Mouse (Mus musculus) heart, embryonic 16.5 days (tissue): ENCODE results near the gene Fdps. TPM values are rescaled to one million over a fixed set of nuclear protein-coding genes. Genes with fewer than 3 reads are reported as not detected.
"Not testable (repeated sequence)": the region's sequence is repeated elsewhere in the genome, so short reads cannot be mapped to it uniquely, and the experiment has no call there.

Experiments
- ATAC-seq: fragments of 200-750 bp; cut with Nextera tagmentation; replicated peaks from 2 replicates; pipeline ENCODE4 v1.8.0; 2017; ENCODE audit warnings: moderate number of reproducible peaks; ENCODE audit not compliant: insufficient read depth, low FRiP score; ENCODE audit errors: extremely low read depth
- H3K27ac ChIP-seq: fragments of 300-500 bp; sonication (generic); 2 replicates; pipeline ENCODE4 v1.5.1; 2014; ENCODE audit warnings: mild to moderate bottlenecking, low read length, control low read depth, moderate library complexity
- H3K27me3 ChIP-seq: fragments of 300-500 bp; sonication (generic); 2 replicates; pipeline ENCODE4 v1.6.1; 2014; ENCODE audit warnings: low read length, mixed read lengths; ENCODE audit not compliant: control insufficient read depth, insufficient read depth
- H3K36me3 ChIP-seq: fragments of 300-500 bp; sonication (generic); 2 replicates; pipeline ENCODE4 v1.6.1; 2014; ENCODE audit not compliant: control insufficient read depth, insufficient read depth
- H3K4me1 ChIP-seq: fragments of 300-500 bp; sonication (generic); 2 replicates; pipeline ENCODE4 v1.6.1; 2014; ENCODE audit warnings: low read length, mixed read lengths; ENCODE audit not compliant: control insufficient read depth, insufficient read depth
- H3K4me2 ChIP-seq: fragments of 300-500 bp; sonication (generic); 2 replicates; pipeline ENCODE4 v1.6.1; 2014; ENCODE audit warnings: low read depth, mild to moderate bottlenecking, control low read depth, low read length
- H3K4me3 ChIP-seq: fragments of 300-500 bp; sonication (generic); 2 replicates; pipeline ENCODE4 v1.5.1; 2014; ENCODE audit warnings: mild to moderate bottlenecking, control low read depth, low read length
- H3K9ac ChIP-seq: fragments of 300-500 bp; sonication (generic); 2 replicates; pipeline ENCODE4 v1.6.1; 2014; ENCODE audit warnings: low read length, control low read depth
- H3K9me3 ChIP-seq: fragments of 300-500 bp; sonication (generic); replicated peaks from 2 replicates; pipeline ENCODE4 v1.6.1; 2016; ENCODE audit warnings: low read length; ENCODE audit not compliant: control insufficient read depth
- WGBS: fragments of 180-500 bp; shearing (Covaris S2); extraction: QIAGEN DNeasy Blood & Tissue Kit; methylation state at CpG from one replicate; pipeline ENCODE4 v1.1.7; 2014; 5-methylcytosine and 5-hydroxymethylcytosine counted together
- polyA plus RNA-seq: library from polyadenylated mRNA; unstranded; fragments of >200 nt; fragmentation: Nextera tagmentation; extraction: Ambion mirVana; gene quantifications from 2 replicates; pipeline ENCODE4 v1.2.1, GENCODE M21; 2015

The Fdps gene
- polyA plus RNA-seq, 1 experiment from 2014 or later = 116 TPM

DNA sequence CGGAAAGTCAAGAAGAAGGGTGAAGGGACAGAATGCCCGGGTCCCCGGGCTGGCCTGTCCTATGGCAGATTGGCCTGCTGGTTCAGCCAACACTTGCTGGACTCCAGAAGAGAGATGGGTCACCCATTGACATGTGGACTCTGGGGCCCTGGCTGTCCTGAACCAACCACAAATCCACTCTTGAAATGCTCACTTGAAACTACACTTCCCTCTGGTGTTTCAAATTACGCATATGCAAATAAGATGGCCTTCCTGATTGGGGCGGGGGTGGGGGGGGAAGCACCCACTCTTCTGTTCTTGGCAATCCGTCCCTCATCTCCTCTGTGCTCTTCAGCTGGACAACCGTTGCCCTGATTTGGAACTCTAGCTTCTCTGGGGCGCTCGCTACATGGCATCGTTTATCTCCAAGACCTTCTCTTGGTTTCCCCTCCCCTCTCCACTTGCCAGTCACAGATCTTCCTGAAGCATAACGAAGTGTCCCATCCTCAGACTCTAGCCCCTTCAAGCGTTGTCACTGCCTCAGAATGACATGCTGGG, 17.0 kb downstream of the Fdps start:
- H3K27me3 ChIP-seq = peaks cover 2% of the 10 kb centered on the region; the same call in 1 of the 2 replicates
- H3K9me3 ChIP-seq = no peaks in the 10 kb centered on the region
- no peak for ATAC-seq
- 83% methylated on average over 12 of the region's 12 CpGs for WGBS
- H3K27ac ChIP-seq = no peak overlapping the region
- H3K4me3 ChIP-seq = no peak overlapping the region
- H3K36me3 ChIP-seq = peaks cover 2% of the 10 kb centered on the region
- H3K9ac ChIP-seq = no peak overlapping the region
- no peak overlapping the region for H3K4me2 ChIP-seq
- H3K4me1 ChIP-seq = peaks cover 9% of the 10 kb centered on the region; the same call in 1 of the 2 replicates

DNA sequence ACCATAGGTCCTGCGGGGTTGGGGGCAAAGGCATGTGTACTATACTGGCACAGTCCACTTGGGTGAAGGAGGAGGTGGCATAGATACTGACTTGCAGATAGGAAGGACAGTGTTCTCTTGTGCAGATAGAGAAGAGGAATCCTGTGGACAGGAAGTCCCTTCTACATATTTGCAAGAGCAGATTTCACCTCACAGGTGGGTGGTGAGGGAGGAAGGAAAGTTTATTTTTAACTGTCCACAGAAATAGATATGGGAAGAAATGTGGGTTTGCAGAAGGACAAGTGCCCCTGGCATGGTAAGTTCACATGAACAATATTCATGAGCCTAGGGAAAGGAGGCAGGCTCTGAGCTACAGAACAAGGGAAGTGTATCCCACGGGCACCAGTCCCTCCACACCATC, 17.6 kb downstream of the Fdps start:
- no peak for ATAC-seq
- WGBS = 65% methylated on average over 2 of the region's 2 CpGs
- peaks cover 8% of the 10 kb centered on the region for H3K36me3 ChIP-seq
- H3K27ac ChIP-seq = no peak overlapping the region
- H3K9me3 ChIP-seq = no peaks in the 10 kb centered on the region
- H3K27me3 ChIP-seq = peaks cover 2% of the 10 kb centered on the region; the same call in 1 of the 2 replicates
- peaks cover 8% of the 10 kb centered on the region; the same call in 1 of the 2 replicates for H3K4me1 ChIP-seq
- no peak overlapping the region for H3K4me3 ChIP-seq
- no peak overlapping the region for H3K9ac ChIP-seq
- no peak overlapping the region for H3K4me2 ChIP-seq

DNA sequence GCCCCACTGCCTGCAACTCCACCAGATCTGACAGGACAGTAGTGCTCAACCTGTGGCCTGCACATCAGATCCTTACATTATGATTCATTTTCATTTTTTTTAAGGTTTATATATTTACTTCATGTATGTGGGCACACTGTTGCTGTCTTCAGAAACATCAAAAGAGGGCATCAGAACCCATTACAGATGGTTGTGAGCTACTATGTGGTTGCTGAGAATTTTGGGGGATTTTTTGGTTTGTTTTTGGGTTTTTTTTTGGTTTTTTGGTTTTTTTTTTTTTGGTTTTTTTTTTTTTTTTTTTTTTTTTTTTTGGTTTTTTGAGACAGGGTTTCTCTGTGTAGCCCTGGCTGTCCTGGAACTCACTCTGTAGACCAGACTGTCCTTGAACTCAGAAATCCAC, 19.5 kb downstream of the Fdps start:
- ATAC-seq, H3K27me3 ChIP-seq, H3K4me1 ChIP-seq, H3K9ac ChIP-seq, H3K4me3 ChIP-seq, H3K27ac ChIP-seq, H3K9me3 ChIP-seq, H3K4me2 ChIP-seq: not testable (repeated sequence)
- H3K36me3 ChIP-seq = peaks cover 17% of the 10 kb centered on the region

DNA sequence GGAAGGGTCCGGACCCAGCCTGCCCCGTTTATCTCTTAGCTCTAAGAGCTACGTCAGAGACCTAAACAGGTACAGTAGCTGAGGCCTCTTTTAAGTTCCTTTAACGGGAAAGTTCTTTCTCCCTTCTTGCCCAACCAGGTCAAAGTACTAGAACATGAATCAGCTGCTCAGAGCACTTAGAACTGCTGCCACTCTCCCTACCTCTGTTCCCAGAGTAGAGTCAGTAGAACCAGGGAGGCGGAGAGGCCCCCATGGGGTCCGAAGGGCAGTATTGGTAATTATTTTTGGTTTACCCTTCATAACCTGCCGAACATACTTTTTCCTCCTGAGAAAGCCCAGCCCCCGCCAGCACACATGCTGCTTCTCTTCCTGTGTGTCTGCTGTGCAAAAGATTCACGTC, 24.4 kb downstream of the Fdps start:
- no peak for ATAC-seq
- no peaks in the 10 kb centered on the region for H3K27me3 ChIP-seq
- 92% methylated on average over 9 of the region's 9 CpGs for WGBS
- H3K9ac ChIP-seq = no peak overlapping the region
- no peak overlapping the region for H3K4me3 ChIP-seq
- H3K9me3 ChIP-seq = no peaks in the 10 kb centered on the region
- no peaks in the 10 kb centered on the region for H3K4me1 ChIP-seq
- no peak overlapping the region for H3K4me2 ChIP-seq
- no peak overlapping the region for H3K27ac ChIP-seq
- peaks cover 50% of the 10 kb centered on the region for H3K36me3 ChIP-seq

DNA sequence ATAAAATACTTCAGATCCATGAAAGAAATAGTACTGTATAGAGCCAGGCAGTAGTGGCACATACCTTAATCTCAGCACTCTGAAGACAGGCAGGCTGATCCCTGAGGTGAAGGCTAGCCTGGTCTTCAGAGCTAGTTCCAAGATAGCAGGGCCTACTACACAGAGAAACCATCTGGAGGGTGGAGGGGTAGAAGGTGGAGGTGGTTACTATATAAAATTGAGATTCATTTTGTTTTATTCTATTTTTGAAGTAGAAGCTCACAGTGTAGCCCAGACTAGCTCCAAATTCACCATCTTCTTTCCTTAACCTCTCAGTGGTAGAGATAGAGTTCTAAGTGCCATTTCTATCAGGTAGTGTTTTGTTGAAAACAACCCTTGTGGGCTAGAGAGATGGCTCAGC, 34.5 kb downstream of the Fdps start:
- Histone ChIP-seq H3K4me2 (no peak overlapping the region), H3K9ac (no peak overlapping the region), H3K36me3 (peaks cover 81% of the 10 kb centered on the region), H3K4me1 (no peaks in the 10 kb centered on the region), H3K9me3 (no peaks in the 10 kb centered on the region), H3K27me3 (no peaks in the 10 kb centered on the region), H3K4me3 (no peak overlapping the region), H3K27ac (no peak overlapping the region)
- ATAC-seq = no peak

DNA sequence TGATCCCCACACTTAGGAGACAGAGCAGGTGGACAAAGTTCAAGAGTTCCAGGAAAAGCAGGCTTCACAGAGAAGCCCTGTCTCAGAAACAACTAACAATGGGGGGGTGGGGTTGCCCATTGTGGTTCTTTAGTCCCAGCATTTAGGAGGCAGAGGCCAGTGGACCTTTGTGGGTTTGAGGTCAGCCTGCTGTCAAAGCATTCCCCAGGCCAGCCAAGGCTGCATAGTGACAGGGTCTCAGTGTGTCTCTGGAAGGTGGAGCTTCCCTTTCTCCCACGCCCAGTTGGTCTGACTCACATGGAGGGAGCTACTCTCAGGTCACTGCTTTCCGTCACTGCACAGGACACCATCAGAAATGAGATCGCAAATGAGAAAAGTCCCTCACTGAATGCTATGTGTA, 40.1 kb downstream of the Fdps start:
- Histone ChIP-seq H3K9me3 (no peaks in the 10 kb centered on the region), H3K36me3 (peaks cover 64% of the 10 kb centered on the region), H3K27ac (no peak overlapping the region), H3K4me1 (no peaks in the 10 kb centered on the region), H3K27me3 (no peaks in the 10 kb centered on the region), H3K4me2 (no peak overlapping the region), H3K9ac (no peak overlapping the region), H3K4me3 (no peak overlapping the region)
- WGBS = 77% methylated on average over 3 of the region's 3 CpGs
- no peak for ATAC-seq

DNA sequence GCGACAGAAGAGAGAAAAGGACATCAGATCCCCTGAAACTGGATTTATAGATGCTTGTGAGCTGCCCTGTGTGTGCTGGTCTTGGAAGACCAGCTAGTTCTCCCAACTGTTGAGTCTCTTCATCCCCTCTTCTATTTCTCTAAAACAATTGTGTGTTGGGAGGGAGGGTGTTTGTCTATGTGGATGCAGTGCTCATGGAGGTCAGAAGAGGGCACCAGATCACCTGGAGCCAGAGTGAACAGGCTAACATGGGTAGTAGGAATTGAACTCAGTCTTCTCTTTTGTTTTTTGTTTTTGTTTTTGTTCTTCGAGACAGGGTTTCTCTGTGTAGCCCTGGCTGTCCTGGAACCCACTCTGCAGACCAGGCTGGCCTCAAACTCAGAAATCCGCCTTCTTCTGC, 43.0 kb downstream of the Fdps start:
- Histone ChIP-seq H3K4me1 (no peaks in the 10 kb centered on the region), H3K27ac (no peak overlapping the region), H3K4me3 (no peak overlapping the region), H3K9me3 (no peaks in the 10 kb centered on the region), H3K9ac (no peak overlapping the region), H3K27me3 (no peaks in the 10 kb centered on the region), H3K4me2 (no peak overlapping the region), H3K36me3 (peaks cover 61% of the 10 kb centered on the region)
- no peak for ATAC-seq
- WGBS = 95% methylated on average over 3 of the region's 3 CpGs

DNA sequence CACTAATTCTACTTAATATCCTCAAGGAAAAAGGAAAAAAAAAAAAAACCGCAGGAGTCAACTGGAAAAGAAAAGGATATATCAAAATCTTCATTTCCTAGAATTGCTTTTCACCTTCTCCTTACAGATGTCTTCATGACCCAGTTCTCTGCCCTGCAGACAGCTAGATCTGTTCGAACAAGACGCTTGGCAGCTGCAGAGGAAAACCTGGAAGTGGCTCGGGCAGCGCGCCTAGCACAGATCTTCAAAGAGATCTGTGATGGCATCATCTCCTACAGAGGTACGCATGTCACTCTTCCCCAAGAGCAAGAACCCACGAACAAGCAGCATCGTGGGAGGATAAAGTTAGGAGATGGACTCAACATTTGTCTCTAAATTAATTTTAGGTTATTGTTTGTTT, 43.4 kb downstream of the Fdps start:
- Histone ChIP-seq H3K4me2 (no peak overlapping the region), H3K9me3 (no peaks in the 10 kb centered on the region), H3K4me1 (peaks cover 2% of the 10 kb centered on the region; the same call in 1 of the 2 replicates), H3K36me3 (peaks cover 57% of the 10 kb centered on the region), H3K4me3 (no peak overlapping the region), H3K27ac (no peak overlapping the region), H3K27me3 (no peaks in the 10 kb centered on the region), H3K9ac (no peak overlapping the region)
- no peak for ATAC-seq
- 91% methylated on average over 9 of the region's 9 CpGs for WGBS
